In the genomic region with DNA sequence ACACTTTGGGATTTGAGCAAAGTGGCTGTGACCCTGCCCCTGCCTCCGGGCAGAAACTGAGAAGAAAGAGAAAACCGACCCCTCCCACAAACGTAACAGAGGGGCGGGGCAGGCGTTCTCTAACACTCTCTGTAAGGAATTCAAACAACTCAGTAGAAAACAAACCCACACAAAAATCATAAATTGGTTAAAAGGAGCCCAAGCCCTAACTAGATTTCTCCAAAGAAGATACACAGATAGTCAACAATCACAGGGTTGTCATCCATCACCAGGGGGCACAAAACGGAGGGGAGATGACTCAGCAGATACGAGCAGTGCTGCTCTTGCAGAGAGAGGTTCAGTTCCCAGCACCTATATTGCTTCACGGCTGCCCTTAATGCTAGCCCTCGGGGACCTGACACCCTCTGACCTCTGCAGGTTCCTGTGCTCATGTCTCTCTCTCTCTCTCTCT, we compare ENCODE assay signal across 8 mouse cellular contexts.
DNase-seq lines count a peak whose midpoint lies in the region; ATAC-seq and TF ChIP-seq lines count a peak whose summit lies in the region.

No protein-coding gene starts in this region.

- peak overlapping the region; percentile 44 for H3K4me2 ChIP-seq in hindbrain, embryonic 13.5 days
- H3K4me2 ChIP-seq in stomach, embryonic 15.5 days, result peak overlapping the region; percentile 52

- H3K36me3 ChIP-seq in hindbrain, embryonic 13.5 days, result no peaks in the 10 kb centered on the region
- no peaks in the 10 kb centered on the region for H3K36me3 ChIP-seq in stomach, embryonic 15.5 days

- H3K9me3 ChIP-seq in hindbrain, embryonic 13.5 days, result no peaks in the 10 kb centered on the region
- H3K9me3 ChIP-seq in stomach, embryonic 15.5 days, result no peaks in the 10 kb centered on the region

- 0 out of 2 replicates have a peak, but pooled peaks cover 4% of the 10 kb centered on the region for H3K27me3 ChIP-seq in hindbrain, embryonic 13.5 days
- no peaks in the 10 kb centered on the region for H3K27me3 ChIP-seq in stomach, embryonic 15.5 days (replicated peaks)

- no peak; the same call in 1 of the 2 replicates for ATAC-seq in hindbrain, embryonic 13.5 days (ENCODE audit: low FRiP score)
- ATAC-seq in stomach, embryonic 15.5 days (ENCODE audit: insufficient read depth, low FRiP score, low read depth), result peak; percentile 45; the same call in 1 of the 2 replicates
- no peak for ATAC-seq in frontal cortex, adult (ENCODE audit: low TSS enrichment)

- peak overlapping the region; percentile 24 for H3K4me3 ChIP-seq in hindbrain, embryonic 13.5 days
- H3K4me3 ChIP-seq in lung, adult 2 months (replicated peaks; ENCODE audit: extremely low read depth, low read depth, low read length), result peak overlapping the region; percentile 58
- H3K4me3 ChIP-seq in stomach, embryonic 15.5 days (replicated peaks), result peak overlapping the region; percentile 29

- WGBS in hindbrain, embryonic 13.5 days, result 6% methylated on average over 9 of the region's 9 CpGs
- WGBS in lung, adult 2 months, result 4% methylated on average over 9 of the region's 9 CpGs
- 3% methylated on average over 9 of the region's 9 CpGs for WGBS in stomach, embryonic 15.5 days

- H3K9ac ChIP-seq in hindbrain, embryonic 13.5 days, result 0 out of 2 replicates have a peak overlapping the region, but pooled peaks have one; percentile 59
- H3K9ac ChIP-seq in stomach, embryonic 15.5 days, result no peak overlapping the region

- H3K4me1 ChIP-seq in hindbrain, embryonic 13.5 days (replicated peaks), result peaks cover 14% of the 10 kb centered on the region
- H3K4me1 ChIP-seq in lung, adult 2 months (ENCODE audit: control insufficient read depth, insufficient read depth, low read length), result peaks cover 10% of the 10 kb centered on the region
- peaks cover 11% of the 10 kb centered on the region; the same call in 1 of the 2 replicates for H3K4me1 ChIP-seq in stomach, embryonic 15.5 days

- no peak overlapping the region for H3K27ac ChIP-seq in hindbrain, embryonic 13.5 days
- no peak overlapping the region for H3K27ac ChIP-seq in stomach, embryonic 15.5 days

- peak; percentile 33 to 55 for DNase-seq in adrenal gland, postnatal 36 days
- DNase-seq in adrenal gland, postnatal 10 days, result no peak
- peak; percentile 62 for DNase-seq in embryo, embryonic 10 days (ENCODE audit: low spot score)
- DNase-seq in lung, adult 2 months, result peak; percentile 26
- DNase-seq in ovary, postnatal 10 days (ENCODE audit: low spot score), result no peak

- no peak for TF ChIP-seq POLR2A in lung, adult 2 months (IDR thresholded peaks at IDR 0.05; ENCODE audit: borderline replicate concordance, extremely low read depth, low read depth, low read length)

- TF ChIP-seq CTCF in lung, adult 2 months (IDR thresholded peaks at IDR 0.05; ENCODE audit: insufficient read depth, low read length), result no peak

Comparison
In these comparisons a context has a peak if more than half of its experiments do, and no peak if none do; other contexts are left out.
1. DNase-seq: peak in adrenal gland, postnatal 36 days (2 of 2), embryo, embryonic 10 days (single experiment) and lung, adult 2 months (single experiment); none in adrenal gland, postnatal 10 days (single experiment) and ovary, postnatal 10 days (single experiment).
2. Peak in every context shown above with its lines, with median percentiles within 50 percentile points of each other: H3K4me3 ChIP-seq.